Mouse (Mus musculus): ENCODE measurements around the gene Ndufs2.

DNA sequence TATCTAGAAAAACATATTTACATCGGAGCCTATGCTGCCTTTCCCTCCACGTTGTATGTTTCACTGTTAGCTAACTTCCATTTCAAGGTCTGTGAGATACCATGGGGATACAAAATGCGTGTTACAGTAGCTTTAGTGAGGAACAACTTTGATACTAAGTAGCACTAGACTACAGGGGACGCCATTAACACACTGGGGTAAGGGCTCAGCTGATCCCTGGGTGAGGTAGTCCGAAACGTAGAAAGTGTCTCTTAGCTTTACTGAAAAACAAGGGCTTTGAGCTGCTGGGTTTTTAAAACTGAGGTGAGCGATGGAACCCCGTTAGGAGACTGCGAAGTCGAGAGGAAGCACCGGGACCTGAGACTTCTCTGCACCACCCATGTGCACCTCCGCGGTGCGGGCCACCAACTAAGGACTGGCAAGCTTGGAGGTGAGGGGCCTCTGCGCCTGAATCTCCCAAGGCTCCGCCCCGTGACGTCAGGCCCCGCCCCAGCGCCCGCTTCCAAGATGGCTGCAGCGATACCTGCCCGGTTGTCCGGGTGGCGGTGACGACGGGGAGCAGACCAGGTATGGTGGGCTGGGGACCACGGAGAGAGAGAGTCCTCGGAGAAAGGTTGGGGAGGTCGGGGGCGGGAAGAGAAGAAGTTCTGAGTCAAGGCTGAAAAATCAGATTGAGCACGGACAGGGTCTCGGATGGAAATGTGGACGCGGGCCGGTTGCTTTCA lies 18.8 kb upstream of the Ndufs2 start, which contains the start of gene B4galt3:
- TF ChIP-seq POLR2A (IDR thresholded peaks at IDR 0.05; ENCODE audit: control insufficient read depth, low read depth, low read length) (peak; percentile 95), CTCF (IDR thresholded peaks at IDR 0.05; ENCODE audit: control insufficient read depth, insufficient read depth, insufficient replicate concordance, low read depth, low read length) (no peak)
